Mouse (Mus musculus) spleen, postnatal 36 days (tissue): ENCODE results near the gene Actr5.

Source experiments
- DNase-seq, 2 experiments: peaks; one replicate each; pipeline ENCODE4 v3.0.0; 2022; ENCODE audit warnings: low spot score in 2 of 2, mixed read lengths in 1 of 2

Gene Actr5

DNA sequence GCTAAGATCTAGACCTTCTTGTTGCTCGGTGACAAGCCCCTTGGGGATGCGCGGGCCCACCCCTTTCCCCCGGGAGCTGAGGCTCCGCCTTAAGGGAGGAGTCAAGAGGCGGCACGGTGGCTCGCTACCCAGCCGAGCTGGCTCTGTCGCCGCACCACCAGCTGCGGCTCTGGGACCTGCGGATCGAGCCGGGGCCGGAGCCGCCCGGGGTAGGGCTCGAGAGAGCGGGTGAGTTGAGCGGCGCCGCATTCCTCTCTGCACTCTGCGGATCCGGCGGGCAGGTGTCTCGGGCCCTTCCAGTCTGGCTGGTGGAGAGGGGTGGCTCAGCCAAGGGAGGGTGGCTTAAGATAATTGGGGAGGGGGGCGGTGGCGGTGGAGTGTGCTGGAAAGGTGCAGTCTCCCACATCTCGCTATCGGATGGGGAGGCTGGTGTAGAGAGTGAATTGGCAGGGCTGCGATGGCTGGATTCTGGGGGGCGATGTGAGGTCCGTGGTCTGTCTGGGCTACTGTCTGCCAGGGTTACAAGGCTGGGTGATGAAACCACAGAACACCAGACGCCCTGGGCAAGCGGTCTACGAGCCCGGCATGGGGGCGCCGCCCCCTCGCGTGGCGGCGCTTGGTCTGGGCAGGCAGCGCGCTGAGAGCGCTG lies 42.5 kb downstream of the Actr5 start:
- DNase-seq = peak; percentile 89

GRCm38 (mm10) chr2:158667671-158668432 lies 43.2 kb downstream of the Actr5 start:
- DNase-seq = peak; percentile 52 to 56

GRCm38 (mm10) chr2:158668433-158669010 lies 43.8 kb downstream of the Actr5 start:
- DNase-seq = peak; percentile 38 to 48

- peak; percentile 60 to 61 for DNase-seq
These were observed 44.8 kb downstream of the Actr5 start for GRCm38 (mm10) chr2:158669199-158670195.

GRCm38 (mm10) chr2:158670571-158670970 lies 45.9 kb downstream of the Actr5 start:
- DNase-seq = no peak

DNA sequence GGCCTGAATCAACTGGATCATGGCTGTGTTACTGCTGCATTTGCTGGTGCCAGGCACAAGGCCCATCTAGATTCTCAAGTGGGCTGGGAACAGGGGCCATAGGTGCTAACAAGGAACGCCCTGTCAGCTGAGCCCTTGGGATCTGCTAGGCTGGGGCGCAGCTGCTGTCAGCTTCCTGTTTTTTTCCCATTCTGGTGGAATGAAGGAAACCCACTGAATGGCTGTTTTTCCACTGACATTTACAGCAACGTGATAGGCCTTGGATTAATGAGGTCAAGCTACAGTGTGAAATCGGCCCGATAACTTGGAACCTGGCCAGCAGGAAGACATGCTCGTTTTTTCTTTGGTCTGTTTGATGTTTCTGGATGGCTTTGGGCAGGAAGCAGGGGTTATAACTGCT lies 48.1 kb downstream of the Actr5 start:
- DNase-seq = peak; percentile 23 to 51

DNA sequence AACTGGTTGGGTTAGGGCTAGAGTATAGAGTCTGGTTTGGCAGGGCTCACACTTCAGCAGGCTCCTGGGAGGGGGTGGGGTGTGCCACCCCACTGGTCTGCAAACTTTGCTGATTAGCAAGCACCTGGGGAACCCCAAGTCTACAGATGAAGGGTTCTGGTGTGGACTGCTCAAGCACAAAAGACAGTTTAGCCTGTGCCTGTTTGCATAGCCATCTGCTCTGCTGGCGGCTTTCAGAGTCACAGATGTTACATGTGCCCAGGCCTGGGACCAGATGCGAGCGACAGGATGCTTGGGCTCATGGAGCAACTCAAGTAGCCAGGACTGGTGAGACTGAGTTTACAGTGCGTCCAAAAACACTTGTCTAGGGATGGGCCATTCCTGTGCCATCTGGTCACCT lies 48.8 kb downstream of the Actr5 start:
- DNase-seq = peak; percentile 85 to 86

GRCm38 (mm10) chr2:158674131-158674530 lies 49.4 kb downstream of the Actr5 start:
- no peak for DNase-seq

DNA sequence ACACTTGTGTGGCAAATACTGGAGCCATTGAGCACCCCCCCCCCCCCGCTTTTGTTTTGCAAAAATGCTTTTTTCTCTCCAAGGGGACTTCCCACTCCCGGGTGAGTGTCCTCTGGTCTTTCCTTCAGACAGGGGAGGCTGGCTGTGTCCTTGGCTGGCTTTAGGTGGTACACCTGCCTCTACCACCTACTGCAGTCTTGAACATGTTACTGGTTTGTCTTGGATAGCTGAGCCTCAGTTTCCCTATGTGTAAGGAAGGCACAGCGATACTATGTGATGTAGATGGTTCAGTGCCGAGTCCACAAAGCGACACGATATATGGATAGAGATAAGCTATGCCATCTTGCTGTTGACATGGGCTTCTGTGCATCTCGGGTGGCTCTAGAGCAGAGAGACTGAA lies 50.1 kb downstream of the Actr5 start:
- DNase-seq = no peak

GRCm38 (mm10) chr2:158675161-158675560 lies 50.5 kb downstream of the Actr5 start:
- DNase-seq = no peak

DNA sequence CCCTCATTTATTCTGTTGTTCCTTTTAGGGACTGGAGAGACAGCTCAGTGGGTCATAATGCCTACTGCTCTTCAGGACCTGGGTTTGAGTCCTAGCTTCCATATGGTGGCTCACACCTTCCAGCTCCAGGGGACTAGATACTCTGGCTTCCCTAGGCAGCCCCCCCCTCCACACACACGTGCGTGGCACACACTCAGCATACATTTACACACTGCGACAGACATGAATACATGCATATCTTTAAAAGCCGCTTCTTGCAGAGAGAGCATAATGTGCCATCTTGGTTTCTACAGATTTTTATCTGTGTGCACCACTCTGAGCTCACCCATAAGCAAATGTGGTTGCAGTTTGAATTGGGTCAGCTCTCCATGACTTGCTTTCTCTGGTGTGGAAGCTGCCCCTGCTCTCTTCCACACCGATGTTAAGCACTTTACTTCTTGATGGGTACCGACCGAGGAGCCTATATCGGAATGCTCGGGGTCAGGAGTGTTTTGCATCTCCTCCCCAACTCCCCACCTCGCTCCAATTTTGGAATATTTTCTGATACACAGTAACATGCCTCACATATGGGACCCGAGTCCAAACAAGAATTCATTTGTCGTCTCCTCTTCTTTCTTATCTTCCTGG lies 51.3 kb downstream of the Actr5 start:
- no peak for DNase-seq

- peak; percentile 50 to 58 for DNase-seq
These were observed 53.3 kb downstream of the Actr5 start for GRCm38 (mm10) chr2:158677946-158678345.

DNA sequence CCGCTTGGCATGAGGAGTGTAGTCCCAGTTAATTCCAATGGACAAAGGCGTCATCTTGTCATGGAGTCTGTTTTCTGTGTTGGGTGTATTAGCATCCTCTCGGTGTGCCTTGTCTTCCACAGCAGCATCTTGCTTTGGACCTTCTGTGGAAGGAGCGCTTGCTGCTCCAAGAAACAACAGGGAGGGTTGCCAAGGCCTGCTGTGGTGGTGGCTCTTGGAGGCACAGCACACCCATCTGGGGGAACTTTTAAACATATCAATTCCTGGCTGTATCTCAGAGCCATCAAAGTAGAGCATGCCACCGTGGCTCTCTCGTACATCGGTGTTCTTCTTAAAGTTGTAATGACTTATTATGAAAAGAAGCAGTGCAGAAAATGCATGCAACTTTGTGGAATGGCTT lies 54.4 kb downstream of the Actr5 start:
- no peak for DNase-seq

- no peak for DNase-seq
These were observed 55.7 kb downstream of the Actr5 start for GRCm38 (mm10) chr2:158680357-158680889.

- no peak for DNase-seq
These were observed 57.0 kb downstream of the Actr5 start for GRCm38 (mm10) chr2:158681714-158682113.

- peak; percentile 65 to 70 for DNase-seq
These were observed 57.8 kb downstream of the Actr5 start for GRCm38 (mm10) chr2:158682344-158683037.

GRCm38 (mm10) chr2:158683038-158683413 lies 58.3 kb downstream of the Actr5 start:
- no peak for DNase-seq

DNA sequence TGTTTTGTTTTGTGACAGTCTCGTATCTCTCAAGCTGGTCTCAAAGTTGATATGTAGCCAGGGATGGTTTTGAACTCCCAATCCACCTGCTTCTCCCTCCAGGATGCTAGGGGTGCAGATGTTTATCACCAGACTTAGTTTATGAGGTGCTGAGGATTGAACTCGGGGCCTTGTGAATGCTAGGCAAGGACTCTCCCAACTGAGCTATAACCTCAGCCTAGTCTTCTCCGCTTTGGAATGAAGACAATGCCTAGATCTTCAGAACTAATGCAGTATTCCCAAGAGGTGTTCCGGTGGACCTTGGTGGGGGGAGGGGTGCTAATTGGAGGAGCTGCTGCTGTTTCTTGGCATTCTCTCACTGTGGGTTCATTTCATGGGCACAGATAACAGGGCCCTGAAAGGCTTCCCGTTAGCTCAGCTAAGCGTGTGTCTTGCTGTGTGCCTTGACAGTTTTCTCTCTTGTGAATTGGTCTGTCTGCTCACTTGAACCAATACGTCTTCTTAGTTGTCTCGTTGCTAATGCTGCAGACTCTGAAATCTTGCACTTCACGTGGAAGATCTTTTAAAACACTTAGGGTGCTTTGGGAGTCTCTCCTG lies 59.7 kb downstream of the Actr5 start:
- DNase-seq = no peak

GRCm38 (mm10) chr2:158684910-158685309 lies 60.2 kb downstream of the Actr5 start:
- no peak for DNase-seq

- no peak for DNase-seq
These were observed 61.7 kb downstream of the Actr5 start for GRCm38 (mm10) chr2:158686394-158686793.
